Mouse (Mus musculus) embryonic facial prominence, embryonic 14.5 days (tissue): ENCODE measurements around the gene Eef1akmt2. TPM values are rescaled to one million over a fixed set of nuclear protein-coding genes. Genes with fewer than 3 reads are reported as not detected.

ENCODE experiments used
- ATAC-seq: fragments of 200-750 bp; cut with Nextera tagmentation; 2 replicates; pipeline ENCODE4 v1.8.0; 2017; ENCODE audit warnings: low read depth, moderate number of reproducible peaks, moderate TSS enrichment
- DNase-seq: peaks from one replicate; pipeline ENCODE4 v3.0.0-alpha.2; 2015; ENCODE audit warnings: low spot score
- H3K27ac ChIP-seq: fragments of 300-500 bp; sonication (generic); replicated peaks from 2 replicates; pipeline ENCODE4 v1.5.1; 2014; ENCODE audit warnings: low read depth, mild to moderate bottlenecking, low read length, moderate library complexity
- H3K27me3 ChIP-seq: fragments of 300-500 bp; sonication (generic); replicated peaks from 2 replicates; pipeline ENCODE4 v1.6.1; 2014; ENCODE audit warnings: low read length; ENCODE audit not compliant: control insufficient read depth, insufficient read depth
- H3K36me3 ChIP-seq: fragments of 300-500 bp; sonication (generic); 2 replicates; pipeline ENCODE4 v1.6.1; 2014; ENCODE audit warnings: low read length, mixed read lengths; ENCODE audit not compliant: control insufficient read depth, insufficient read depth
- H3K4me1 ChIP-seq: fragments of 300-500 bp; sonication (generic); 2 replicates; pipeline ENCODE4 v1.6.1; 2014; ENCODE audit warnings: antibody characterized with exemption, low read length; ENCODE audit not compliant: control insufficient read depth, insufficient read depth
- H3K4me2 ChIP-seq: fragments of 300-500 bp; sonication (generic); 2 replicates; pipeline ENCODE4 v1.6.1; 2014; ENCODE audit warnings: low read depth, mild to moderate bottlenecking, low read length, moderate library complexity, mixed read lengths
- H3K4me3 ChIP-seq: fragments of 300-500 bp; sonication (generic); 2 replicates; pipeline ENCODE4 v1.5.1; 2014; ENCODE audit warnings: low read depth, mild to moderate bottlenecking, low read length
- H3K9ac ChIP-seq: fragments of 300-500 bp; sonication (generic); 2 replicates; pipeline ENCODE4 v1.6.1; 2014; ENCODE audit warnings: low read depth, mild to moderate bottlenecking, low read length, moderate library complexity, mixed read lengths
- H3K9me3 ChIP-seq: fragments of 300-500 bp; sonication (generic); 2 replicates; pipeline ENCODE4 v1.6.1; 2016; ENCODE audit warnings: low read length; ENCODE audit not compliant: control insufficient read depth
- WGBS: fragments of 180-500 bp; shearing (Covaris S2); extraction: QIAGEN DNeasy Blood & Tissue Kit; methylation state at CpG from one replicate; pipeline ENCODE4 v1.1.7; 2014; 5-methylcytosine and 5-hydroxymethylcytosine counted together
- polyA plus RNA-seq: library from polyadenylated mRNA; unstranded; fragments of >200 nt; fragmentation: Nextera tagmentation; extraction: Ambion mirVana; gene quantifications from 2 replicates; pipeline ENCODE4 v1.2.1, GENCODE M21; 2014

Gene Eef1akmt2
- 58.5 and 62.2 TPM in 2 replicates for polyA plus RNA-seq

GRCm38 (mm10) chr7:132852173-132852844 lies at the start of gene Eef1akmt2:
Gene Eef1akmt2, minus strand, starts transcription at chr7:132852673.
- H3K27me3 ChIP-seq: no peaks in the 10 kb centered on the region
- peak within 1 kb of the TSS; percentile 75 for H3K4me3 ChIP-seq
- peak; percentile 98 for ATAC-seq
- 0 out of 2 replicates have a peak, but pooled peaks cover 6% of the 10 kb centered on the region for H3K4me1 ChIP-seq
- no peaks in the 10 kb centered on the region for H3K9me3 ChIP-seq
- under 1% methylated on average over 34 of the region's 37 CpGs for WGBS
- peak within 1 kb of the TSS; percentile 94 for H3K9ac ChIP-seq
- peaks cover 37% of the 10 kb centered on the region for H3K36me3 ChIP-seq
- H3K27ac ChIP-seq: peak within 1 kb of the TSS; percentile 93
- peak within 1 kb of the TSS; percentile 72 for H3K4me2 ChIP-seq
- peak; percentile 93 for DNase-seq

GRCm38 (mm10) chr7:132900826-132901531 lies 48.5 kb upstream of the Eef1akmt2 start:
- Histone ChIP-seq H3K27ac (no peak overlapping the region), H3K36me3 (no peaks in the 10 kb centered on the region), H3K9ac (no peak overlapping the region), H3K9me3 (0 out of 2 replicates have a peak, but pooled peaks cover 3% of the 10 kb centered on the region), H3K4me3 (no peak overlapping the region), H3K4me2 (no peak overlapping the region), H3K4me1 (no peaks in the 10 kb centered on the region), H3K27me3 (no peaks in the 10 kb centered on the region)
- 26% methylated on average over 2 of the region's 2 CpGs for WGBS
- DNase-seq: peak; percentile 43
- ATAC-seq: peak; percentile 79

GRCm38 (mm10) chr7:132898234-132898633 lies 45.8 kb upstream of the Eef1akmt2 start:
- WGBS: 88% methylated on average over 2 of the region's 2 CpGs
- Histone ChIP-seq H3K9ac (no peak overlapping the region), H3K9me3 (0 out of 2 replicates have a peak, but pooled peaks cover 3% of the 10 kb centered on the region), H3K4me3 (no peak overlapping the region), H3K4me2 (no peak overlapping the region), H3K27me3 (no peaks in the 10 kb centered on the region), H3K36me3 (no peaks in the 10 kb centered on the region), H3K4me1 (no peaks in the 10 kb centered on the region), H3K27ac (no peak overlapping the region)
- DNase-seq (no peak), ATAC-seq (no peak)

- DNase-seq (no peak), ATAC-seq (no peak)
- WGBS: 80% methylated on average over 10 of the region's 10 CpGs
Measured at GRCm38 (mm10) chr7:132897258-132897657, 44.8 kb upstream of the Eef1akmt2 start.

GRCm38 (mm10) chr7:132896206-132896815 lies 43.8 kb upstream of the Eef1akmt2 start:
- no peaks in the 10 kb centered on the region for H3K36me3 ChIP-seq
- no peak overlapping the region for H3K4me2 ChIP-seq
- H3K27ac ChIP-seq: no peak overlapping the region
- no peak overlapping the region for H3K9ac ChIP-seq
- ATAC-seq (no peak), DNase-seq (no peak)
- WGBS: 82% methylated on average over 9 of the region's 9 CpGs
- H3K4me1 ChIP-seq: no peaks in the 10 kb centered on the region
- H3K4me3 ChIP-seq: no peak overlapping the region
- no peaks in the 10 kb centered on the region for H3K27me3 ChIP-seq
- 0 out of 2 replicates have a peak, but pooled peaks cover 3% of the 10 kb centered on the region for H3K9me3 ChIP-seq

More at GRCm38 (mm10) chr7:132897258-132897657, 44.8 kb upstream of the Eef1akmt2 start:
- Histone ChIP-seq H3K4me1 (no peaks in the 10 kb centered on the region), H3K27me3 (no peaks in the 10 kb centered on the region), H3K36me3 (no peaks in the 10 kb centered on the region), H3K4me3 (no peak overlapping the region), H3K4me2 (no peak overlapping the region), H3K9ac (no peak overlapping the region), H3K9me3 (0 out of 2 replicates have a peak, but pooled peaks cover 3% of the 10 kb centered on the region), H3K27ac (no peak overlapping the region)

- H3K4me2 ChIP-seq: no peak overlapping the region
- H3K36me3 ChIP-seq: no peaks in the 10 kb centered on the region
- 0 out of 2 replicates have a peak, but pooled peaks cover 3% of the 10 kb centered on the region for H3K9me3 ChIP-seq
- no peaks in the 10 kb centered on the region for H3K27me3 ChIP-seq
- no peak overlapping the region for H3K27ac ChIP-seq
- no peak for DNase-seq
- no peak overlapping the region for H3K4me3 ChIP-seq
- no peaks in the 10 kb centered on the region for H3K4me1 ChIP-seq
- no peak overlapping the region for H3K9ac ChIP-seq
- 64% methylated on average over 7 of the region's 7 CpGs for WGBS
- ATAC-seq: no peak
Measured at GRCm38 (mm10) chr7:132894841-132895555, 42.5 kb upstream of the Eef1akmt2 start.

GRCm38 (mm10) chr7:132893336-132893735 lies 40.9 kb upstream of the Eef1akmt2 start:
- Histone ChIP-seq H3K4me3 (no peak overlapping the region), H3K4me2 (no peak overlapping the region), H3K9ac (no peak overlapping the region), H3K27ac (no peak overlapping the region), H3K4me1 (no peaks in the 10 kb centered on the region), H3K9me3 (0 out of 2 replicates have a peak, but pooled peaks cover 3% of the 10 kb centered on the region), H3K27me3 (no peaks in the 10 kb centered on the region), H3K36me3 (no peaks in the 10 kb centered on the region)
- WGBS: 65% methylated on average over 1 of the region's 1 CpGs
- DNase-seq: no peak
- no peak for ATAC-seq

- Histone ChIP-seq H3K27ac (no peak overlapping the region), H3K27me3 (no peaks in the 10 kb centered on the region), H3K9ac (no peak overlapping the region), H3K4me3 (no peak overlapping the region), H3K4me1 (no peaks in the 10 kb centered on the region), H3K4me2 (no peak overlapping the region), H3K36me3 (no peaks in the 10 kb centered on the region), H3K9me3 (no peaks in the 10 kb centered on the region)
- DNase-seq (no peak), ATAC-seq (no peak)
- 68% methylated on average over 7 of the region's 7 CpGs for WGBS
Measured at GRCm38 (mm10) chr7:132892806-132893205, 40.3 kb upstream of the Eef1akmt2 start.
